25 mouse cellular contexts compared by ENCODE assay signal in the genomic region with DNA sequence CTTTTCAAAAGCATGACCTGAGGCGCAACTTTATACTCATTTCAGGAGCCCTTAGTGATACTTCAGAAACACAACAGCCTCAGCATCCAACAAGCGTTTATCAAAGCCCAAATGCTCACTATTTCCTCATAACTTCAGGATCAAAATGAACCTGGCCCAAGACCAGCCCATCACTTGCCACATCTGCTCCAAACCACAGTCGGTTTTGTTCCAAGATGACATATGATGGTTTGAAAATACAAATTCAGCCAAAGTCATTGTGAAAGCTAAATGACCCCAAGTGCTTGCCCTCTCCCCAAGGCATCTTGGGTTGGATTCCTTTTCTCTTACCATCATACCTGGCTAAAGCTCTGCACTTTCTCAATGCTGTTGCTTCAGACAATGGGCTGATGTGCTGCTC. TPM values are rescaled to one million over a fixed set of nuclear protein-coding genes. Genes with fewer than 3 reads are reported as not detected.
"Had no signal": no experiment of that assay in that cellular context is flagged by ENCODE, and none has a peak within 500 bp of the region (broad histone marks: within the 10 kb centered on the region; RNA-seq: fewer than 3 reads in every experiment).

No protein-coding gene starts in this region.

- H3K27me3 ChIP-seq: limb, embryonic 12.5 days; limb, embryonic 15.5 days; midbrain, embryonic 12.5 days; midbrain, embryonic 15.5 days; neural tube, embryonic 12.5 days; neural tube, embryonic 15.5 days had no signal

- DNase-seq: kidney, adult 2 months; kidney, postnatal 25 days; layer of hippocampus, postnatal 36 days; left cerebral cortex, postnatal 4 days; liver, postnatal 0 days; lung, embryonic 14.5 days; right cerebral cortex, adult 18-20 months; right cerebral cortex, postnatal 25 days; thymus, adult 2 months; thymus, postnatal 14 days; thymus, postnatal 4 days had no signal

- H3K4me2 ChIP-seq: limb, embryonic 12.5 days; limb, embryonic 15.5 days; liver, embryonic 11.5 days; lung, embryonic 14.5 days; midbrain, embryonic 12.5 days; midbrain, embryonic 15.5 days; neural tube, embryonic 12.5 days; neural tube, embryonic 15.5 days had no signal

- H3K36me3 ChIP-seq: limb, embryonic 12.5 days; limb, embryonic 15.5 days; midbrain, embryonic 12.5 days; midbrain, embryonic 15.5 days; neural tube, embryonic 12.5 days; neural tube, embryonic 15.5 days had no signal

- H3K9me3 ChIP-seq: limb, embryonic 12.5 days; limb, embryonic 15.5 days; midbrain, embryonic 12.5 days; midbrain, embryonic 15.5 days; neural tube, embryonic 12.5 days; neural tube, embryonic 15.5 days had no signal

- ATAC-seq: intestine, postnatal 0 days; liver, postnatal 0 days; lung, postnatal 0 days; midbrain, embryonic 15.5 days had no signal

- H3K9ac ChIP-seq: limb, embryonic 12.5 days; limb, embryonic 15.5 days; liver, embryonic 14.5 days; liver, postnatal 0 days; lung, embryonic 14.5 days; midbrain, embryonic 12.5 days; midbrain, embryonic 15.5 days; neural tube, embryonic 12.5 days; neural tube, embryonic 15.5 days had no signal

- H3K27ac ChIP-seq: left cerebral cortex, adult 2 months; limb, embryonic 12.5 days; limb, embryonic 15.5 days; liver, embryonic 14.5 days; macrophage; midbrain, embryonic 12.5 days; midbrain, embryonic 15.5 days; neural tube, embryonic 12.5 days; neural tube, embryonic 15.5 days; stomach, postnatal 0 days had no signal

- H3K4me1 ChIP-seq: limb, embryonic 12.5 days; limb, embryonic 15.5 days; midbrain, embryonic 12.5 days; midbrain, embryonic 15.5 days; neural tube, embryonic 12.5 days; neural tube, embryonic 15.5 days had no signal

- H3K4me3 ChIP-seq: left cerebral cortex, adult 2 months; limb, embryonic 12.5 days; limb, embryonic 15.5 days; midbrain, embryonic 12.5 days; midbrain, embryonic 15.5 days; neural tube, embryonic 12.5 days; neural tube, embryonic 15.5 days had no signal

RNA-seq across cellular contexts. Expression of a gene that starts 36.1 kb away (rescaled TPM):
- polyA plus RNA-seq: lung, postnatal 0 days; macrophage; small intestine, adult 2 months had no signal
